Mouse (Mus musculus) ES-E14 (cell line): ENCODE results near the gene Dnmt3a.

Experiments used
- CHD2 ChIP-seq: IDR thresholded peaks from 2 replicates; pipeline ENCODE4 v1.6.1; 2014; ENCODE audit warnings: mild to moderate bottlenecking, low read depth, low read length, inconsistent platforms
- HCFC1 ChIP-seq: IDR thresholded peaks from 2 replicates; pipeline ENCODE4 v1.6.1; 2012; ENCODE audit warnings: low read length, inconsistent platforms, borderline replicate concordance; ENCODE audit not compliant: insufficient read depth
- ZNF384 ChIP-seq: IDR thresholded peaks from 2 replicates; pipeline ENCODE4 v1.6.1; 2012; ENCODE audit warnings: low read depth, low read length, inconsistent platforms

- no peak for TF ChIP-seq ZNF384
- TF ChIP-seq CHD2, result no peak
- no peak for TF ChIP-seq HCFC1
These were observed 24.8 kb upstream of the Dnmt3a start for GRCm38 (mm10) chr12:3780931-3781471.
